Mouse (Mus musculus) lung, embryonic 16.5 days (tissue): ENCODE data around the gene Nmur1. TPM values are rescaled to one million over a fixed set of nuclear protein-coding genes. Genes with fewer than 3 reads are reported as not detected.

Source experiments
- ATAC-seq: fragments of 200-750 bp; cut with Nextera tagmentation; 2 replicates; pipeline ENCODE4 v1.8.0; 2017; ENCODE audit warnings: low read depth, mild to moderate bottlenecking, moderate library complexity
- H3K27ac ChIP-seq: fragments of 300-500 bp; sonication (generic); 2 replicates; pipeline ENCODE4 v1.5.1; 2014; ENCODE audit warnings: mild to moderate bottlenecking, control low read depth, low read length
- H3K27me3 ChIP-seq: fragments of 300-500 bp; sonication (generic); 2 replicates; pipeline ENCODE4 v1.6.1; 2014; ENCODE audit warnings: low read depth, low read length, mixed read lengths; ENCODE audit not compliant: control insufficient read depth, insufficient read depth
- H3K36me3 ChIP-seq: fragments of 300-500 bp; sonication (generic); 2 replicates; pipeline ENCODE4 v1.6.1; 2014; ENCODE audit warnings: low read length; ENCODE audit not compliant: control insufficient read depth, insufficient read depth
- H3K4me1 ChIP-seq: fragments of 300-500 bp; sonication (generic); replicated peaks from 2 replicates; pipeline ENCODE4 v1.6.1; 2014; ENCODE audit warnings: low read length, mixed read lengths; ENCODE audit not compliant: control insufficient read depth, insufficient read depth
- H3K4me2 ChIP-seq: fragments of 300-500 bp; sonication (generic); 2 replicates; pipeline ENCODE4 v1.6.1; 2014; ENCODE audit warnings: low read depth, low read length, control low read depth
- H3K4me3 ChIP-seq: fragments of 300-500 bp; sonication (generic); 2 replicates; pipeline ENCODE4 v1.5.1; 2014; ENCODE audit warnings: mild to moderate bottlenecking, low read length, control low read depth
- H3K9ac ChIP-seq: fragments of 300-500 bp; sonication (generic); 2 replicates; pipeline ENCODE4 v1.6.1; 2014; ENCODE audit warnings: low read length, control low read depth
- H3K9me3 ChIP-seq: fragments of 300-500 bp; sonication (generic); 2 replicates; pipeline ENCODE4 v1.6.1; 2016; ENCODE audit warnings: low read length; ENCODE audit not compliant: control insufficient read depth
- WGBS: fragments of 180-500 bp; shearing (Covaris S2); extraction: QIAGEN DNeasy Blood & Tissue Kit; methylation state at CpG from one replicate; pipeline ENCODE4 v1.1.7; 2014; 5-methylcytosine and 5-hydroxymethylcytosine counted together
- polyA plus RNA-seq: library from polyadenylated mRNA; unstranded; fragments of >200 nt; fragmentation: Nextera tagmentation; extraction: Ambion mirVana; gene quantifications from 2 replicates; pipeline ENCODE4 v1.2.1, GENCODE M21; 2015

Nmur1 gene
- polyA plus RNA-seq, 1 experiment from 2014 or later: 0.49 TPM

GRCm38 (mm10) chr1:86423879-86424278 is 2.1 kb downstream of the Nmur1 start:
- Histone ChIP-seq H3K4me3 (no peak overlapping the region), H3K27me3 (no peaks in the 10 kb centered on the region), H3K9ac (no peak overlapping the region), H3K36me3 (no peaks in the 10 kb centered on the region), H3K4me2 (no peak overlapping the region), H3K9me3 (no peaks in the 10 kb centered on the region), H3K27ac (no peak overlapping the region), H3K4me1 (no peaks in the 10 kb centered on the region)
- no peak for ATAC-seq
- 73% methylated on average over 5 of the region's 5 CpGs for WGBS

GRCm38 (mm10) chr1:86421007-86421406 is 5.0 kb downstream of the Nmur1 start:
- no peak overlapping the region for H3K4me2 ChIP-seq
- no peak overlapping the region for H3K4me3 ChIP-seq
- WGBS: 42% methylated on average over 10 of the region's 10 CpGs
- H3K9me3 ChIP-seq: no peaks in the 10 kb centered on the region
- no peaks in the 10 kb centered on the region for H3K36me3 ChIP-seq
- no peaks in the 10 kb centered on the region for H3K27me3 ChIP-seq
- no peak overlapping the region for H3K27ac ChIP-seq
- peak overlapping the region; percentile 39; the same call in 1 of the 2 replicates for H3K9ac ChIP-seq
- no peaks in the 10 kb centered on the region for H3K4me1 ChIP-seq
- ATAC-seq: no peak

GRCm38 (mm10) chr1:86416321-86416720 is 9.7 kb downstream of the Nmur1 start:
- Histone ChIP-seq H3K4me3 (no peak overlapping the region), H3K27ac (no peak overlapping the region), H3K4me2 (no peak overlapping the region), H3K9me3 (no peaks in the 10 kb centered on the region), H3K27me3 (no peaks in the 10 kb centered on the region), H3K36me3 (no peaks in the 10 kb centered on the region), H3K9ac (no peak overlapping the region), H3K4me1 (no peaks in the 10 kb centered on the region)
- ATAC-seq: peak; percentile 21; the same call in 1 of the 2 replicates
- 56% methylated on average over 6 of the region's 6 CpGs for WGBS

- peak; percentile 41; the same call in 1 of the 2 replicates for ATAC-seq
- Histone ChIP-seq H3K36me3 (no peaks in the 10 kb centered on the region), H3K9ac (no peak overlapping the region), H3K4me2 (no peak overlapping the region), H3K27me3 (no peaks in the 10 kb centered on the region), H3K27ac (no peak overlapping the region), H3K9me3 (no peaks in the 10 kb centered on the region), H3K4me1 (no peaks in the 10 kb centered on the region), H3K4me3 (no peak overlapping the region)
- 60% methylated on average over 7 of the region's 7 CpGs for WGBS
Measured at GRCm38 (mm10) chr1:86415612-86416184, 10.3 kb downstream of the Nmur1 start.

GRCm38 (mm10) chr1:86415144-86415543 is 10.9 kb downstream of the Nmur1 start:
- no peaks in the 10 kb centered on the region for H3K27me3 ChIP-seq
- no peak overlapping the region for H3K9ac ChIP-seq
- no peak overlapping the region for H3K4me2 ChIP-seq
- H3K9me3 ChIP-seq: no peaks in the 10 kb centered on the region
- no peaks in the 10 kb centered on the region for H3K4me1 ChIP-seq
- no peaks in the 10 kb centered on the region for H3K36me3 ChIP-seq
- WGBS: 52% methylated on average over 2 of the region's 2 CpGs
- H3K4me3 ChIP-seq: no peak overlapping the region
- no peak overlapping the region for H3K27ac ChIP-seq
- no peak for ATAC-seq

- WGBS: 72% methylated on average over 5 of the region's 5 CpGs
- no peaks in the 10 kb centered on the region for H3K36me3 ChIP-seq
Measured at GRCm38 (mm10) chr1:86414715-86415114, 11.3 kb downstream of the Nmur1 start.

GRCm38 (mm10) chr1:86409476-86409875 is 16.6 kb downstream of the Nmur1 start:
- Histone ChIP-seq H3K36me3 (no peaks in the 10 kb centered on the region), H3K4me2 (no peak overlapping the region), H3K27me3 (no peaks in the 10 kb centered on the region), H3K9ac (no peak overlapping the region), H3K9me3 (peaks cover 3% of the 10 kb centered on the region; the same call in 1 of the 2 replicates), H3K4me3 (no peak overlapping the region), H3K27ac (no peak overlapping the region), H3K4me1 (peaks cover 6% of the 10 kb centered on the region; the same call in 1 of the 2 replicates)
- no peak for ATAC-seq
- 91% methylated on average over 2 of the region's 2 CpGs for WGBS

More at GRCm38 (mm10) chr1:86414715-86415114, 11.3 kb downstream of the Nmur1 start:
- no peak overlapping the region for H3K27ac ChIP-seq
- no peak overlapping the region for H3K4me2 ChIP-seq
- no peak for ATAC-seq
- no peak overlapping the region for H3K4me3 ChIP-seq
- no peak overlapping the region for H3K9ac ChIP-seq
- H3K9me3 ChIP-seq: no peaks in the 10 kb centered on the region
- no peaks in the 10 kb centered on the region for H3K4me1 ChIP-seq
- no peaks in the 10 kb centered on the region for H3K27me3 ChIP-seq

- H3K27me3 ChIP-seq: no peaks in the 10 kb centered on the region
- H3K4me3 ChIP-seq: no peak overlapping the region
- no peak overlapping the region for H3K4me2 ChIP-seq
- ATAC-seq: no peak
- 87% methylated on average over 10 of the region's 10 CpGs for WGBS
- peaks cover 6% of the 10 kb centered on the region; the same call in 1 of the 2 replicates for H3K4me1 ChIP-seq
- no peak overlapping the region for H3K9ac ChIP-seq
- no peak overlapping the region for H3K27ac ChIP-seq
- no peaks in the 10 kb centered on the region for H3K36me3 ChIP-seq
- H3K9me3 ChIP-seq: peaks cover 3% of the 10 kb centered on the region; the same call in 1 of the 2 replicates
Measured at GRCm38 (mm10) chr1:86408515-86408914, 17.5 kb downstream of the Nmur1 start.

- H3K4me2 ChIP-seq: no peak overlapping the region
- no peaks in the 10 kb centered on the region for H3K27me3 ChIP-seq
- no peak overlapping the region for H3K4me3 ChIP-seq
- 38% methylated on average over 8 of the region's 8 CpGs for WGBS
- ATAC-seq: 0 out of 2 replicates have a peak, but pooled peaks have one; percentile 52
- no peak overlapping the region for H3K9ac ChIP-seq
- H3K9me3 ChIP-seq: peaks cover 3% of the 10 kb centered on the region; the same call in 1 of the 2 replicates
- no peak overlapping the region; the same call in 1 of the 2 replicates for H3K27ac ChIP-seq
- H3K4me1 ChIP-seq: peaks cover 6% of the 10 kb centered on the region; the same call in 1 of the 2 replicates
- no peaks in the 10 kb centered on the region for H3K36me3 ChIP-seq
Measured at GRCm38 (mm10) chr1:86406914-86407313, 19.1 kb downstream of the Nmur1 start.
